Mouse (Mus musculus) hindbrain, embryonic 11.5 days (tissue): ENCODE results near the gene BC107364. TPM values are rescaled to one million over a fixed set of nuclear protein-coding genes. Genes with fewer than 3 reads are reported as not detected.
"Not testable (repeated sequence)": the region's sequence is repeated elsewhere in the genome, so short reads cannot be mapped to it uniquely, and the experiment has no call there.

ENCODE experiments used
- ATAC-seq: fragments of 200-750 bp; cut with Nextera tagmentation; 2 replicates; pipeline ENCODE4 v1.8.0; 2017; ENCODE audit warnings: mild to moderate bottlenecking, moderate TSS enrichment, moderate library complexity; ENCODE audit not compliant: low FRiP score
- DNase-seq: peaks from one replicate; pipeline ENCODE4 v3.0.0-alpha.2; 2015; ENCODE audit warnings: low spot score
- H3K27ac ChIP-seq: fragments of 300-500 bp; sonication (generic); 2 replicates; pipeline ENCODE4 v1.5.1; 2014; ENCODE audit warnings: mild to moderate bottlenecking, low read depth, low read length
- H3K27me3 ChIP-seq: fragments of 300-500 bp; sonication (generic); 2 replicates; pipeline ENCODE4 v1.6.1; 2014; ENCODE audit warnings: mild to moderate bottlenecking, low read length, moderate library complexity, mixed read lengths; ENCODE audit not compliant: control insufficient read depth, insufficient read depth
- H3K36me3 ChIP-seq: fragments of 300-500 bp; sonication (generic); 2 replicates; pipeline ENCODE4 v1.6.1; 2014; ENCODE audit warnings: mild to moderate bottlenecking, low read length, moderate library complexity, mixed read lengths; ENCODE audit not compliant: control insufficient read depth, insufficient read depth
- H3K4me1 ChIP-seq: fragments of 300-500 bp; sonication (generic); replicated peaks from 2 replicates; pipeline ENCODE4 v1.6.1; 2014; ENCODE audit warnings: low read length, mixed read lengths; ENCODE audit not compliant: control insufficient read depth, insufficient read depth
- H3K4me2 ChIP-seq: fragments of 300-500 bp; sonication (generic); replicated peaks from 2 replicates; pipeline ENCODE4 v1.6.1; 2014; ENCODE audit warnings: mild to moderate bottlenecking, low read depth, low read length
- H3K4me3 ChIP-seq: fragments of 300-500 bp; sonication (generic); 2 replicates; pipeline ENCODE4 v1.5.1; 2014; ENCODE audit warnings: low read depth, low read length
- H3K9ac ChIP-seq: fragments of 300-500 bp; sonication (generic); 2 replicates; pipeline ENCODE4 v1.6.1; 2014; ENCODE audit warnings: low read depth, low read length
- H3K9me3 ChIP-seq: fragments of 300-500 bp; sonication (generic); 2 replicates; pipeline ENCODE4 v1.6.1; 2016; ENCODE audit warnings: low read length; ENCODE audit not compliant: control insufficient read depth
- WGBS: fragments of 180-500 bp; shearing (Covaris S2); extraction: QIAGEN DNeasy Blood & Tissue Kit; methylation state at CpG from one replicate; pipeline ENCODE4 v1.1.7; 2014; 5-methylcytosine and 5-hydroxymethylcytosine counted together
- polyA plus RNA-seq: library from polyadenylated mRNA; unstranded; fragments of >200 nt; fragmentation: Nextera tagmentation; extraction: Ambion mirVana; gene quantifications from 2 replicates; pipeline ENCODE4 v1.2.1, GENCODE M21; 2014

BC107364 gene
- polyA plus RNA-seq, 1 experiment from 2014 or later, result not detected

- not testable (repeated sequence) for ATAC-seq, H3K9me3 ChIP-seq, H3K4me1 ChIP-seq, H3K27me3 ChIP-seq, H3K36me3 ChIP-seq, H3K27ac ChIP-seq, H3K9ac ChIP-seq
- H3K4me2 ChIP-seq, result peak overlapping the region; percentile 83
- WGBS, result 17% methylated on average over 14 of the region's 14 CpGs
- H3K4me3 ChIP-seq, result peak overlapping the region; percentile 52
- peak; percentile 32 for DNase-seq
These were observed 44.6 kb upstream of the BC107364 start for GRCm38 (mm10) chr3:96496620-96497275.

- H3K4me3 ChIP-seq, result no peak overlapping the region
- WGBS, result 70% methylated on average over 7 of the region's 7 CpGs
- H3K9ac ChIP-seq, result no peak overlapping the region
- no peaks in the 10 kb centered on the region for H3K36me3 ChIP-seq
- H3K27ac ChIP-seq, result no peak overlapping the region
- no peak for DNase-seq
- no peaks in the 10 kb centered on the region for H3K27me3 ChIP-seq
- no peak overlapping the region for H3K4me2 ChIP-seq
- no peak for ATAC-seq
- no peaks in the 10 kb centered on the region for H3K4me1 ChIP-seq
- H3K9me3 ChIP-seq, result no peaks in the 10 kb centered on the region
These were observed 44.1 kb upstream of the BC107364 start for GRCm38 (mm10) chr3:96496216-96496615.

- Histone ChIP-seq H3K36me3 (no peaks in the 10 kb centered on the region), H3K9ac (no peak overlapping the region), H3K4me2 (no peak overlapping the region), H3K27ac (no peak overlapping the region), H3K27me3 (no peaks in the 10 kb centered on the region), H3K9me3 (no peaks in the 10 kb centered on the region), H3K4me3 (no peak overlapping the region), H3K4me1 (no peaks in the 10 kb centered on the region)
- DNase-seq, result no peak
- no peak for ATAC-seq
- 93% methylated on average over 1 of the region's 1 CpGs for WGBS
These were observed 43.5 kb upstream of the BC107364 start for GRCm38 (mm10) chr3:96495490-96496210.

- H3K36me3 ChIP-seq, result no peaks in the 10 kb centered on the region
- 93% methylated on average over 3 of the region's 3 CpGs for WGBS
- H3K9me3 ChIP-seq, result no peaks in the 10 kb centered on the region
- H3K27ac ChIP-seq, result no peak overlapping the region
- no peak overlapping the region for H3K4me3 ChIP-seq
- H3K9ac ChIP-seq, result no peak overlapping the region
- ATAC-seq, result no peak
- no peaks in the 10 kb centered on the region for H3K4me1 ChIP-seq
- H3K27me3 ChIP-seq, result no peaks in the 10 kb centered on the region
- DNase-seq, result no peak
- H3K4me2 ChIP-seq, result no peak overlapping the region
These were observed 42.8 kb upstream of the BC107364 start for GRCm38 (mm10) chr3:96494912-96495311.

- not testable (repeated sequence) for H3K9ac ChIP-seq, H3K27me3 ChIP-seq, H3K27ac ChIP-seq, H3K4me3 ChIP-seq, DNase-seq, H3K4me1 ChIP-seq, H3K36me3 ChIP-seq, ATAC-seq, H3K9me3 ChIP-seq, H3K4me2 ChIP-seq
- WGBS, result 97% methylated on average over 5 of the region's 11 CpGs
These were observed 42.4 kb upstream of the BC107364 start for GRCm38 (mm10) chr3:96494456-96494855.

- not testable (repeated sequence) for H3K4me2 ChIP-seq, H3K9me3 ChIP-seq, H3K4me1 ChIP-seq, DNase-seq, ATAC-seq, H3K4me3 ChIP-seq, H3K9ac ChIP-seq, H3K27ac ChIP-seq, H3K27me3 ChIP-seq, H3K36me3 ChIP-seq
- WGBS, result 42% methylated on average over 4 of the region's 8 CpGs
These were observed 37.5 kb upstream of the BC107364 start for GRCm38 (mm10) chr3:96489636-96490035.

- not testable (repeated sequence) for H3K27me3 ChIP-seq, H3K9me3 ChIP-seq, H3K4me2 ChIP-seq, H3K9ac ChIP-seq, DNase-seq, H3K36me3 ChIP-seq, H3K4me3 ChIP-seq, H3K4me1 ChIP-seq
- 0% methylated on average over 8 of the region's 31 CpGs for WGBS
- ATAC-seq, result peak; percentile 69
- 0 out of 2 replicates have a peak overlapping the region, but pooled peaks have one; percentile 62 for H3K27ac ChIP-seq
These were observed 37.0 kb upstream of the BC107364 start for GRCm38 (mm10) chr3:96488907-96489629.

- Histone ChIP-seq H3K4me2 (peak overlapping the region; percentile 30), H3K4me3 (peak overlapping the region; percentile 17), H3K27ac (peak overlapping the region; percentile 24; the same call in 1 of the 2 replicates), H3K9ac (peak overlapping the region; percentile 25; the same call in 1 of the 2 replicates)
- H3K4me1 ChIP-seq, H3K36me3 ChIP-seq, H3K27me3 ChIP-seq, H3K9me3 ChIP-seq, DNase-seq: not testable (repeated sequence)
- WGBS, result no CpG with 5 or more reads among the region's 55 CpGs
- ATAC-seq, result peak; percentile 90
These were observed 36.3 kb upstream of the BC107364 start for GRCm38 (mm10) chr3:96488290-96488906.
